16 mouse cellular contexts compared by ENCODE assay signal in the genomic region with DNA sequence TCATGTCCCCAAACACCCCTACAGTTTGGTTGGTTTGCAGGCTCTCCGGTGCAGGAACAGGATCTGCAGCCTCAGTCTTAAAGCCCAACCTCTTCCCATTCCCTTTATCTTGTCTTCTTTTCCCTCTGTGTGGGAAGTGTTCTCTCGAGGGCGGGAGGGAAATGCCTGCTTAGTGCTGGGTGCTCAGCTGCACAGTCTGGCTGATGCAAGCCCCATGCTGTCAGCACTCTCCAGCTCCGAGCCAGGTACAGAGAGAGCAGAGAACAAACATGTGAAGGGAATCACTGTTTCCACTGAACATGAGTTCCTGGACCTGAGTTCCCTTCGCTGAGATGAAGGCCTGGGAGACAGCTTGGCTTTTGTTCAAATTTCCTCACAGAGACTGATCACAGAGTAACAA. TPM values are rescaled to one million over a fixed set of nuclear protein-coding genes. Genes with fewer than 3 reads are reported as not detected.
DNase-seq lines count a peak whose midpoint lies in the region; TF ChIP-seq lines count a peak whose summit lies in the region.
"Had no signal": no experiment of that assay in that cellular context is flagged by ENCODE, and none has a peak within 500 bp of the region (broad histone marks: within the 10 kb centered on the region; RNA-seq: fewer than 3 reads in every experiment).

No protein-coding gene starts in this region.

- WGBS in cerebellum, adult 2 months, result 13% methylated on average over 5 of the region's 5 CpGs
- 43% methylated on average over 5 of the region's 5 CpGs for WGBS in lung, adult 2 months

- H3K4me1 ChIP-seq in cerebellum, adult 2 months (ENCODE audit: control insufficient read depth, insufficient read depth, low read length), result peaks cover 22% of the 10 kb centered on the region
- no peaks in the 10 kb centered on the region for H3K4me1 ChIP-seq in lung, adult 2 months (ENCODE audit: control insufficient read depth, insufficient read depth, low read length)
- H3K4me1 ChIP-seq: heart, embryonic 15.5 days; midbrain, embryonic 12.5 days had no signal

- peak overlapping the region; percentile 44; the same call in 1 of the 2 replicates for H3K27ac ChIP-seq in cerebellum, adult 2 months (ENCODE audit: insufficient read depth, low read length)
- no peak overlapping the region for H3K27ac ChIP-seq in gastrocnemius, adult 2 months
- H3K27ac ChIP-seq: heart, embryonic 15.5 days; midbrain, embryonic 12.5 days; neural tube, embryonic 13.5 days had no signal

- H3K4me3 ChIP-seq in cerebellum, adult 2 months (replicated peaks; ENCODE audit: insufficient read depth, low read depth, low read length), result no peak overlapping the region
- no peak overlapping the region for H3K4me3 ChIP-seq in lung, adult 2 months (replicated peaks; ENCODE audit: extremely low read depth, low read depth, low read length)
- no peak overlapping the region for H3K4me3 ChIP-seq in gastrocnemius, adult 2 months
- H3K4me3 ChIP-seq: heart, embryonic 15.5 days; midbrain, embryonic 12.5 days; neural tube, embryonic 13.5 days had no signal

- intact Hi-C loops in left cerebral cortex, postnatal 25 days (cut with DNase I), result no loop called here
- intact Hi-C loops in gastrocnemius, adult 2 months (cut with DNase I), result loop anchor here (5.0 kb wide), 1 partner anchor 47 kb away; no protein-coding TSS in a partner anchor

- no peak for TF ChIP-seq CTCF in cerebellum, adult 2 months (IDR thresholded peaks at IDR 0.05; ENCODE audit: borderline replicate concordance, insufficient read depth, low read depth, low read length)
- no peak for TF ChIP-seq CTCF in lung, adult 2 months (IDR thresholded peaks at IDR 0.05; ENCODE audit: insufficient read depth, low read length)
- no peak for TF ChIP-seq CTCF in gastrocnemius, adult 2 months (IDR thresholded peaks at IDR 0.05)

- DNase-seq in cerebellum, adult 2 months, result peak; percentile 27 to 40
- DNase-seq in cerebellum, adult 9-10 months, result no peak
- DNase-seq in testis, postnatal 14 days (ENCODE audit: low spot score), result peak; percentile 9
- no peak for DNase-seq in testis, postnatal 10 days (ENCODE audit: low spot score)
- peak; percentile 57 to 75 for DNase-seq in left cerebral cortex, postnatal 25 days (ENCODE audit: low spot score in 2 of 2)
- no peak for DNase-seq in lung, adult 2 months
- no peak for DNase-seq in thymus, postnatal 14 days
- DNase-seq in gastrocnemius, adult 2 months, result no peak
- DNase-seq: cerebellum, adult 8-10 months had no signal

- TF ChIP-seq POLR2A in cerebellum, adult 2 months (IDR thresholded peaks at IDR 0.05; ENCODE audit: borderline replicate concordance, insufficient read depth, low read length), result no peak
- no peak for TF ChIP-seq POLR2A in lung, adult 2 months (IDR thresholded peaks at IDR 0.05; ENCODE audit: borderline replicate concordance, extremely low read depth, low read depth, low read length)

- no peaks in the 10 kb centered on the region for H3K27me3 ChIP-seq in cerebellum, adult 2 months (ENCODE audit: control insufficient read depth, insufficient read depth, low read length)
- H3K27me3 ChIP-seq: heart, embryonic 15.5 days; midbrain, embryonic 12.5 days; neural tube, embryonic 13.5 days had no signal

RNA-seq across cellular contexts. Expression of gene Krt222, which starts 6.4 kb away (rescaled TPM):
- 37.8 and 39.9 TPM in 2 replicates for polyA plus RNA-seq in cerebellum, adult 2 months (2012; rRNA removed)
- 10 to 100 TPM; 26.3 to 27.0 TPM for total RNA-seq in left cerebral cortex, postnatal 25 days (2021)
- polyA plus RNA-seq in lung, adult 2 months (2012; rRNA removed), result 0.11 and 0.12 TPM in 2 replicates
- total RNA-seq in gastrocnemius, adult 2 months (2021), result 1 to 10 TPM; 2.0 to 6.1 TPM
- polyA plus RNA-seq: G1E; liver, adult 2 months had no signal

RNA-seq across cellular contexts. Expression of gene Smarce1, which starts 19.4 kb away (rescaled TPM):
- polyA plus RNA-seq in cerebellum, adult 2 months (2012; rRNA removed), result 63.3 and 67.1 TPM in 2 replicates
- 10 to 100 TPM; 56.0 to 59.7 TPM for total RNA-seq in left cerebral cortex, postnatal 25 days (2021)
- polyA plus RNA-seq in lung, adult 2 months (2012; rRNA removed), result 19.3 and 20.8 TPM in 2 replicates
- total RNA-seq in gastrocnemius, adult 2 months (2021), result 10 to 100 TPM; 33.2 to 33.4 TPM

RNA-seq across cellular contexts. Expression of gene Krt24, which starts 34.8 kb away (rescaled TPM):
- 0.44 and 0.65 TPM in 2 replicates for polyA plus RNA-seq in cerebellum, adult 2 months (2012; rRNA removed)
- total RNA-seq in left cerebral cortex, postnatal 25 days (2021), result not detected
- polyA plus RNA-seq in lung, adult 2 months (2012; rRNA removed), result not detected in 2 replicates
- not detected for total RNA-seq in gastrocnemius, adult 2 months (2021)
- total RNA-seq: G1E; liver, adult 2 months had no signal
- polyA plus RNA-seq: G1E; heart, embryonic 15.5 days; kidney, embryonic 16.5 days; liver, adult 2 months; midbrain, embryonic 12.5 days; stomach, embryonic 16.5 days had no signal

Comparison
In these comparisons a context has a peak if more than half of its experiments do, and no peak if none do; other contexts are left out.
1. DNase-seq: peak in cerebellum, adult 2 months (2 of 2), testis, postnatal 14 days (single experiment) and left cerebral cortex, postnatal 25 days (2 of 2); none in cerebellum, adult 9-10 months (single experiment), testis, postnatal 10 days (single experiment), lung, adult 2 months (single experiment), thymus, postnatal 14 days (single experiment) and gastrocnemius, adult 2 months (single experiment).